In genomic region chr5:123748339-123749064, GRCm38 (mm10) we compare ENCODE assay signal across 8 mouse cellular contexts. TPM values are rescaled to one million over a fixed set of nuclear protein-coding genes. Genes with fewer than 3 reads are reported as not detected.
DNase-seq lines count a peak whose midpoint lies in the region; ATAC-seq and TF ChIP-seq lines count a peak whose summit lies in the region.

No protein-coding gene starts in this region.

- H3K4me1 ChIP-seq in limb, embryonic 12.5 days (replicated peaks), result peaks cover 30% of the 10 kb centered on the region
- H3K4me1 ChIP-seq in small intestine, adult 2 months (ENCODE audit: control insufficient read depth, insufficient read depth, insufficient read length, low read length), result peaks cover 4% of the 10 kb centered on the region; the same call in 1 of the 2 replicates

- WGBS in limb, embryonic 12.5 days, result under 1% methylated on average over 18 of the region's 18 CpGs
- WGBS in small intestine, adult 2 months, result under 1% methylated on average over 18 of the region's 18 CpGs

- H3K36me3 ChIP-seq in limb, embryonic 12.5 days, result peaks cover 28% of the 10 kb centered on the region
- H3K36me3 ChIP-seq in small intestine, adult 2 months (ENCODE audit: control insufficient read depth, insufficient read depth, low read length), result peaks cover 16% of the 10 kb centered on the region

- peak; percentile 49 for DNase-seq in embryo, embryonic 10 days (ENCODE audit: low spot score)
- no peak for DNase-seq in embryo, embryonic 9.5 days (ENCODE audit: extremely low spot score)
- peak; percentile 10 for DNase-seq in urinary bladder, postnatal 14 days (ENCODE audit: low spot score)
- no peak for DNase-seq in urinary bladder, adult 2 months (ENCODE audit: low spot score)
- DNase-seq in right cerebral cortex, postnatal 14 days, result no peak
- no peak for DNase-seq in c-Kit-positive CD71-positive TER-119-positive erythroid progenitor cells, embryonic 14.5 days (ENCODE audit: low spot score)

- H3K9ac ChIP-seq in limb, embryonic 12.5 days (replicated peaks), result peak overlapping the region; percentile 85

- TF ChIP-seq CTCF in small intestine, adult 2 months (IDR thresholded peaks at IDR 0.05; ENCODE audit: extremely low read depth, insufficient read length, insufficient replicate concordance, low read depth, low read length), result no peak

- H3K4me3 ChIP-seq in limb, embryonic 12.5 days (replicated peaks), result peak overlapping the region; percentile 76
- H3K4me3 ChIP-seq in small intestine, adult 2 months (ENCODE audit: low read depth, low read length), result peak overlapping the region; percentile 93

- peak overlapping the region; percentile 99 for H3K27ac ChIP-seq in limb, embryonic 12.5 days
- peak overlapping the region; percentile 98 for H3K27ac ChIP-seq in small intestine, adult 2 months (ENCODE audit: insufficient read depth, low read depth, low read length)

- ATAC-seq in limb, embryonic 12.5 days (ENCODE audit: insufficient number of reproducible peaks, insufficient read depth, low FRiP score, low TSS enrichment, low read depth), result peak; percentile 2; the same call in 1 of the 2 replicates

- TF ChIP-seq POLR2A in small intestine, adult 2 months (IDR thresholded peaks at IDR 0.05; ENCODE audit: low read depth, low read length), result no peak

- H3K4me2 ChIP-seq in limb, embryonic 12.5 days, result peak overlapping the region; percentile 76

- H3K27me3 ChIP-seq in limb, embryonic 12.5 days, result no peaks in the 10 kb centered on the region
- H3K27me3 ChIP-seq in small intestine, adult 2 months (ENCODE audit: control insufficient read depth, insufficient read depth, low read length), result no peaks in the 10 kb centered on the region

- H3K9me3 ChIP-seq in limb, embryonic 12.5 days, result no peaks in the 10 kb centered on the region

RNA-seq across cellular contexts. Expression of gene Rsrc2, which starts 0.7 kb away (rescaled TPM):
- 87.0 and 89.6 TPM in 2 replicates for polyA plus RNA-seq in urinary bladder, adult 2 months (2012; rRNA removed)
- polyA plus RNA-seq in limb, embryonic 12.5 days (2016; fragmentation: Nextera tagmentation; extraction: Ambion mirVana), result 163 and 175 TPM in 2 replicates
- polyA plus RNA-seq in small intestine, adult 2 months (2012; rRNA removed), result 1.9 and 6.0 TPM in 2 replicates

RNA-seq across cellular contexts. Expression of gene Kntc1, which starts 1.0 kb away (rescaled TPM):
- 0.99 and 1.6 TPM in 2 replicates for polyA plus RNA-seq in urinary bladder, adult 2 months (2012; rRNA removed)
- polyA plus RNA-seq in limb, embryonic 12.5 days (2016; fragmentation: Nextera tagmentation; extraction: Ambion mirVana), result 48.1 and 51.5 TPM in 2 replicates
- 0.55 and 1.8 TPM in 2 replicates for polyA plus RNA-seq in small intestine, adult 2 months (2012; rRNA removed)

RNA-seq across cellular contexts. Expression of gene Zcchc8, which starts 27.6 kb away (rescaled TPM):
- 45.2 and 46.8 TPM in 2 replicates for polyA plus RNA-seq in urinary bladder, adult 2 months (2012; rRNA removed)
- 104 and 105 TPM in 2 replicates for polyA plus RNA-seq in limb, embryonic 12.5 days (2016; fragmentation: Nextera tagmentation; extraction: Ambion mirVana)
- 10.2 and 19.2 TPM in 2 replicates for polyA plus RNA-seq in small intestine, adult 2 months (2012; rRNA removed)

Comparison
In these comparisons a context has a peak if more than half of its experiments do, and no peak if none do; other contexts are left out.
1. DNase-seq: peak in embryo, embryonic 10 days (single experiment) and urinary bladder, postnatal 14 days (single experiment); none in embryo, embryonic 9.5 days (single experiment), urinary bladder, adult 2 months (single experiment), right cerebral cortex, postnatal 14 days (single experiment) and c-Kit-positive CD71-positive TER-119-positive erythroid progenitor cells, embryonic 14.5 days (single experiment).
2. RNA of gene Rsrc2, which starts 0.7 kb away (polyA plus RNA-seq): 163 to 175 TPM in limb, embryonic 12.5 days and 87.0 to 89.6 TPM in urinary bladder, adult 2 months; 1.9 to 6.0 TPM in small intestine, adult 2 months; every median in the first group is over 10 times any median in the second.
3. RNA of gene Kntc1, which starts 1.0 kb away (polyA plus RNA-seq): 48.1 to 51.5 TPM in limb, embryonic 12.5 days; 0.55 to 1.8 TPM in small intestine, adult 2 months and 0.99 to 1.6 TPM in urinary bladder, adult 2 months; every median in the first group is over 10 times any median in the second.